Mouse (Mus musculus): ENCODE measurements around the gene Gm4756. TPM values are rescaled to one million over a fixed set of nuclear protein-coding genes. Genes with fewer than 3 reads are reported as not detected.
"Not testable (repeated sequence)": the region's sequence is repeated elsewhere in the genome, so short reads cannot be mapped to it uniquely, and the experiment has no call there.

The Gm4756 gene
- total RNA-seq, 4 experiments from 2014 or later: not detected

DNA sequence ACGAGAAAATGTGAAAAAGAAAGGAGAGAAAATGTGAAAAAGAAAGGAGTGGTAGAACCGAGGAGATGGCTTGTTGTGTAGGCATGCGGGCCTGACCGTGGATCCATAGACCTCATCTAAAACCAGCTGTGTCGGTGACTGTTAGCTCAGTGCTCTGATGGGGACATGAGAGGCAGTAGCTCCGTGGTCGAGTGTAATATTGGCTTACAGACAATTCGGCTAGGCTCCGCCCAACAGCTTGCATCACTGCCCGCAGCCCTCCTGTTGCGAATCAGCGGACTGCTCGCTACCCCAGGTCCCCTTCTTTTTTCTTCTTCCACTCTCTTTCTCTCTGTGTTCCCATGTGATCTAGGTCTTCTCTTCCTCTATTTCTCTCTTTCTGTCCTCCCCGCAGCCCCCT, 540 bp downstream of the Gm4756 start:
- no peak for DNase-seq

DNA sequence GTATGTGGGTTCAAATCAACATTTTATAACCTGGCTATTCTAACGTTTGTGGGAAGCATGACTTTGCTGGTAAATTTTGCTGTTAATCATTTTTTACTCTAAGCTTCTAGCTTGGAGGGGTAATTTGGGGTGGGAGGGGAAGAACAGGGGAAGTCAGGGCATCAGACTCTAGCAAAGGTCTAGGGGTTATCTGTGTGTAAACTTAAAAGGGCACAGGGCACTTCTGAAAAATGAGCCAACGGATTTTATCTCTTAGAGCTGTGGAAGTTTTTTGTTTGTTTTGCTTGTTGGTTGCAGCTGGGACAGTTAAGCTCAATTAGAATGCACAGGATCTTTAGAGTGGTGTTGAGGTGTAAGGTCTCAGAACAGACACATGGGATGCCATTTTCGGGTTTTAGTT, 11.4 kb downstream of the Gm4756 start:
- no peak for DNase-seq

DNA sequence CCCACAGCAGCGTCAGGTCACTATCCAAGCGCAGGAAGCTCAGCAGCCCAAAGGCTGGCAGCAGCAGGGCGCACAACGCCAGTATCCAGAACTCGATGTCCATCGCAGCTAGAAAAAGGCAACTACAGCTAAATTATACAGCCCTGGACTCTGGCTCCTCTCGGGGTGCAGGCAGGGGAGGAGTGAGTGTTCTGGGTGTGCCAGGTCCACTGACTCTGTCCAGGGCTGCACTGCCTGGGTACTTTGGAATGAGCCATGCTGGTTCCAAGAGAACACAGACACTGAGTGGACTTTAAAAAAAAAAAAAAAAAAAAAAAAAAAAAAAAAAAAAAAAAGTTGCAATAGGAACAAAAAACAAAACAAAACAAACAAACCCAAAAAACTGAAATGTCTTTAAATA, 20.7 kb downstream of the Gm4756 start:
- no peak for DNase-seq

DNA sequence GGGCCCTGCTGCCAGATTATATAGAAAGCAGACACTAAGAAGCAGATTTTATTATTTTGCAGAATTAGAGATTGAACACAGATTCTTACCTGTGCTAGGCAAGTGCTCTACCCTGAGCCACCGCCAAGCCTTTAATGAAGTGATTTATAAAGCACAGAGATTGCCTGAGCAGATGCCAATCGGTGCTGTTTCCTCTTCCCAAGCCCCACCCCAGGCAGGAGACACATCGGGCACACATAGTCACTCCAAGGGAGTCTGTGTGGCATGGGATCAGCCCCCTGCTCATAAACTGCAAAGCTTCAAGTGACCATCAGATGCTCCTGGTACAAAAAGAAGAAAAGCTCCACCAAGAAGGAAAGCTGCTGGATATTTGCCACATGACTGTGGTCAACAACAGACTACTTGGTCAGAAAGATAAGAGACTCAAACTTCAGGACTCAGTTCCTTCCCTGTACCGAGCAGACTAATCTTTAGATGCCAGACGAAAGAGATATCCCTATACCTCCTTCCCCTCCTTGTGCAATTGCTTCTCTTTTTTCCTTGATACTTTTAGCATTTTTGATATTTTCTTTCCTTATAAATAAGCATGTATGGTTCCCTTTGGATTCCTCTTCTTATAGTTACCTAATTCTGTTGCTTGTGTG, 26.5 kb downstream of the Gm4756 start:
- DNase-seq: no peak

DNA sequence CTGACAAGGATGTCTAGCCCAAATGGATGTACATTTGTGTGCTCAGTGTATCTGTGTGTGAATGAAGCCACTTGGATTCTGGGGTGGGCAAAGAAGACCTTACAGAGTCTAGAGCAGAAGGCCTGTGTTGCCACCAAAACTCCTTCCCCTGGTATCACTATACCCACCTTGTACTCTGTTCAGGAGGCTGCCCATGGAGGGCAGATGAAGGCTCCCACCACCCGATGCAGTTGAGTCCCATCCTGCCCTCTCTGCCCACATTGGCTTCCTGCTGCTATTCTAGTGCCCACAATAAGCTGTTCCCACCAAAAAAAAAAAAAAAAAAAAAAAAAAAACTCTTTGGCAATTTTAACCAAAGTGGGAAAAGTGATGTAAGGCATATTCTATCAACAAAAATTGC, 28.0 kb downstream of the Gm4756 start:
- DNase-seq: no peak

DNA sequence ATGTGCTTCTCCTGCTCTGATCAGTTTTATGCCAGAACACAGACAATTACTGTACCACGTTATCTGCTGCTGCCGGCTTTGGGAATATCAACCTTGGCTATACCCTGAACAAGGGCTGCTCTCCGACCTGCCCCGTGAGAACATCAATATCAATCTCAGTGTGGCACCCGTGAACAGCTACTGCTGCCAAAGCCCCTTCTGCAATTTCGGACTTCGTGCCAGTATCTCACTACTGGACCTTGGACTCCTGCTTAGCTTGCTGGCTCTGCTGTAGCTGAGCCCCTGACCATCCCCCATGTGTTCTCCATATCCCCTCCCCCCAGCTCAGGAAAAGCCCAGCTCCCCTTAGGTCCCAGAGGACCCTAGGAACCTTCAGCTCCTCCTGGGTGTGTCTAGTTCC, 28.6 kb downstream of the Gm4756 start:
- no peak for DNase-seq

DNA sequence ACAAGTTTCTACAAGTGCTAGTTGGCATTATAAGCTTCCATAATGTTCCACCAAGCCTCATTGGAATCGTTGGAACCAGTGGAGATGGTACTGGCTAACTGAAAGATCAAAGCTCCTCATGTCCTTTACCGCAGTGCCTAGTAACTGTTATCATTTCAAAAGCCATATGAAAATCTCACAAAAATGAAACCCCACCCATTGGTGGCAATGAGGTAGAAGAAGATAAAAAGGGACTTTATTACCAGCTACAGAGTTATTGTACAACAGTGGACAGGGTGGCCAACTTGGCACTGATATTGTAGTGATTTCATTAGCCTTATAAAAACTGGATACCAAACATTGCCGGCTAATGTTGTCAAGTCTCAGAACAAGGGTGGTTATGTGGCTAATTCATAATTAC, 37.4 kb downstream of the Gm4756 start:
- DNase-seq: no peak

DNA sequence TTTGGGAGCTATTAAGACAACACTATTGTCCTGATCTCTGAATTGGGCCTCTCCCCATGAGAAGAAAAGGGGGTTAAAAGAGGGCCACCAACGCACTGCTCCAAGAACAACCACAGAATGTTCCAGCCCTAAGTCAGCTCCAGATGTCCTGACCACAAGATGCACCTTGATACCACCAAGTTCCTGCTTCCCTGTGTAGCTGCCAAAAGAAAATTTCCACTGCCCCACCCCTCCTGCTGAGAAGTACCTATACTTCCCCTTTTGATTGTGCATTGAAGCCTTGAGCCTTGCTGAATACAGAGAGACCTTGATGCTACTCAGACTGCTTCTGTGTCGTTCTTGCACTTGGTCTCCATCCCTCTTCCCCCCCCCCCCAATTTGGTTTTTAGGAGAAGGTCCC, 50.7 kb downstream of the Gm4756 start:
- DNase-seq: not testable (repeated sequence)

DNA sequence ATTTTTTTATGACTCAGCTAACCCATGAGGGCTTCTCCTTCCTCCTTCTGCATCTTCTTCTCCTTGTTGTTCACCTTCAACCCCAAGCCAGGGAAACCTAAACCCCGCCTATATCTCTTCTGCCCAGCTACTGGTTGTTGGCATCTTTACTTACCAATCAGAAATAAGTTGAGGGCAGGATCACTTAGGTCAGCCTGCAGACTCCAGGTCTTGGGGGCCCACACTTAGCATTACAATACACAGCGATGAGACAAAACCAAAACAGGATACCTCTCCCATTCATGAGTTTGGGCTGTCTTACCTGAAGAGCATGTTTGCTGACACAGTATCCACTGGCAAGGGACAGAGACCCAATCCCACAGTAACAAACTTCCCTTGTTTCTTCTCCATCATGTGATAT, 55.5 kb downstream of the Gm4756 start:
- no peak for DNase-seq

DNA sequence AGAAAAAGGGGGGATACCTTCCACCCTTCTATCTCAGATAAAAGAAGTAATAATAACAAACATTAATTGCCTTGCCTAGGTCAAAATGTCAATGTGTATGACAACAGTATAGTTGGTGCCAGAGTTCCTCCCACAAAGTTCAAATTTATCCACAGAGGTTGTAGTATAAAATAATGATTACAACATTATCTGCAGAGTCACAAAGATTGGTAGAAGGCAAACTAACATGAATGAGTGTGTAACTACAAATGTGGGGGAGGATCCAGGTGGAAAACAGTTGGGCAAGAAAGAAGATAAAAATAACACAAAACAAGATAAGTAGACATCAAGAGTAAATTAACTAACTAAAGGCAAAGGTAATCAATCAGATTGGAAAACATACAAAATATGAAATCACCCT, 56.5 kb downstream of the Gm4756 start:
- DNase-seq: no peak

DNA sequence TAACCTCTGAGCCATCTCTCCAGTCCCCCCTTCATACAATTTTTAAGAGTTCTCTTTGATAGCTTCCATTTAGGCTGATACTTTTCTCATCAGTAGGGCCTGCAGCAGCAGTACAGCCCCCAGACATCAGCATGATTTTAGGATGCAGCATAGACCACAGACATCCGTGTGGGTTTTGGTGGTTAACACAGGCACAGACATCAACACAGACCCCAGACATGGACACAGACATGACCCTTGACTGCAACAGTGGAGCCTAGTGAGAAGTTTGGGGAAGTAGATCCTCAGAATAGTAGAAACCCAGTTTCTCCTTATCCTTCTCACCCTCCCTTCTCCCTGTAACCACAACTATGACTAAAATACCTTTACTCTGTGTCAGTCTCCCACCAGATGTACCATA, 64.1 kb downstream of the Gm4756 start:
- DNase-seq: no peak

DNA sequence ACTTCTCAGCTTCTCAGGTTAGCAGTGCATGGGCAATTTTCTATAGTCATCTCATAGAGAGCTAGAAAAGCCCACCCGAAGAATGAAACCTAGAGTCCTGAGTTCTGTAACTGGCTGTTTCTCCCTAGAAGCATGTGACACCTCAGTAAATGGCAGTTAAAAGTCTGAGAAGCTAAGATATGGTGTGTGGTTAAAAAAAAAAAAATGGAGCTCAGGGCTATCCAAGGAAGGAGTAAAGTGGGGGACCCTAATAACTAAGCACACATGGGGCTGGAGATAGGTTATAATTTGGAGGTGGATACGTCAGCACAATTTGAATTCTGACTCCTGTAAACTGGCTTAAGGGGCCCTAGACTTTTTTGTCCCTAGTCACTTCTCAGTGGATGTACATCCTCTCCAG, 66.4 kb downstream of the Gm4756 start:
- DNase-seq: no peak

DNA sequence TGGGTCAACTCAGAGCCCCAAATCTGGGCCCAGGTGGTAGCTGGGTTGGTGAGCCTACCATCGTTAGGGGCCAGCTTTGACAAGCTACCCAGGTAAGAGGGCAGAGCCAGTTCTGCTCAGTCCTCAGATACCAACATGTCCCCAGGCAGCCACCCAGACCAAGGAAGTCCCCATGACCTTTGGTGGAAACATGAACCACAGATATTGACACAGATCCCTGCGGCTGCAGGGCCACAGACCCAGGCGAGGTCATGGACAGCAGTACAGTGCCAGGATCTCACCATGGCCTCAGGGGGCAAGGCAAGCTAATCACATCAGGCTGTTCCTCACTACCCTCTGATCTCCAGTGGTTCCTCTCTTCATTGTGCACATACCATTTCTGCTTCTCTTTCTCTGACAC, 67.4 kb downstream of the Gm4756 start:
- DNase-seq: peak; percentile 8

DNA sequence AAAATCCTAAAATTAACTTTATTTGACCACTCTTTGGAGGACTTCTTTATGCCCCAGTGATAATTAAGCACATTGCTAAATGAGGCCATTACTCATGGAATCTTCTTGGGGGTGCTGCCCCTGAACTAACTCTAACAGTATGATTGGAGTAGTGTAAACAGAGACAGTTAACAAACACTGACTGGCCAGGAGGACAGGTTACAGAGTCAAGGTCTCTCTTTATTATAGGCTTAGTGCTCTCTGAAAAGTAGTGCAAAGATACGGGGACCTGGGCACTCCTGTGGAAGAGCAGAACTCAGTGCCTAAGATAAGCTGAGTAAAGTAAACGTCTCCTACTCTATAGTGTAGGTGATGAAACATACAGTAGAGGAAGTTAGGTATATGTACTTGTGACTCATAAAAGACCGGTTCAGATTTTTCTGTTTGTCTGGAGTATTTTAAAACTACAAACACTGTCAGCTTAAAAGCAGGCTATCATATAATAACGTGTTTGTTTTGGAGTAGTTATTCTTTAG, 85.1 kb downstream of the Gm4756 start:
- no peak for DNase-seq

DNA sequence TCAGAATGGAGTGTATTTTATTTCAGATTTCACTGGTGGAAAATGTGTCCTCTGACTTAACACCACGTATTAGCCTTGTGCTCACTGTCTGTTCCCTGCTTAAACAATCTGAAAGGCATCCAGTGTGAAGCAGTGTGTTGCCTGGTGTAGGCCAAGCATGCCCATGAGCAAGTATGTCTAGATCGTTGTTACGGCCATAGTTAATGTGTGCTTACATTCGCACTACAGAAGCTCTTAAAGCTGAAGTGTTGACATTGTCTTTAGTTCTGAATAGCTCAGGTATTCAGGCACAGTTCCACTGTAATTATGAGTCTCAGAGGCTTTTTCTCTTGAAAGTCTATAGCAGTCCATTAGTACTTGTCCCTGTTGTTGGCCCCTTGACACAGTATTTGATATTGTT, 95.1 kb downstream of the Gm4756 start:
- no peak for DNase-seq

DNA sequence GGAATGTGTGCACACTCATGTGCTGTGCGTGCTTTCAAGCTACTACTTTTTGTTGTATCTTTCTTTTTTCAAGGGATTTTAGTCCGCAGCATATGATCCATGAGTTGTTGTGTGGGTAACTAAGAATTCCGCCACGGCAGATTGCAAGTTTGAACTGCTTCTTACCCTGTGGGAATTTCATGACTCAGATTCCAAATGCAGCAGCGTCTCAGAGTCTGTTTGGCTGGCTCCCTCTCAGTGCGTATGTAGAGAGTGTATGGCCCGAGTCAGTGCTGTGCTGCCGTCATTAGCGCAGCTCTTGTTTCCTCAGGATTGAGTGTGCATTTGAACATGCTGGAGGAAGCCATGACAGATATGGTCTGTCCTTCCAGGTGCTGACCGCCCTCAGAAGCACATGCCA, 110.9 kb downstream of the Gm4756 start:
- DNase-seq: no peak

DNA sequence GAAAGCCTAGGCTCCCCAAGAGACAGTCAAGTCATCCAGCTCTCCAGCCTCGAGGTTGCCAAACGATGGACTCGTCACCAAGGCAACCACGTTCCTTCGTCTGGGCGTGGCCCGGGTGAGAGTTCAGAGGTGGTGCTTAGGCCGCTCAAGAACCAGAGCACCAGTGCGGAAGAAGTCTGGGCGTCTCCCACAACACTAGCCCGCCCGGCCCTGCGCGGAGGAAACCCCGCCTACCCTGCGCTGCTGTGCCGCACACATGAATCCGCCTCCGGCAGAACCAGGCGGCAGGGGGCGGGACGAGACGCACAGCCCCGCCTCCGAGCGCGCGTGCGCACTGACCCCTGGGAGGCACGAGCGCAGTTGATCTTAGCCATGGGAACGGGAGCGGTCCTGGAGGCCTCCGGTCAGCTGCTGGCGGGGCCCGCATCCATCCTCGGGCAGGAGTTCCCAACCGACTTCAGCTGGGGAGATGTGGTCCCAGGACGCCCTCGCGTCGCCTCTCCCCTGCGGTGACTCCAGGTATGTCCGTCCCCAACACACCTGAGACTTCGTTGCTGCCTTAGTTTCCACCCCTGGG, 113.4 kb downstream of the Gm4756 start, which contains the start of gene Pcnx4:
TSS of gene Pcnx4 (plus strand) at position 363 of the 577 bp plus-strand sequence.
- peak; percentile 96 for DNase-seq

DNA sequence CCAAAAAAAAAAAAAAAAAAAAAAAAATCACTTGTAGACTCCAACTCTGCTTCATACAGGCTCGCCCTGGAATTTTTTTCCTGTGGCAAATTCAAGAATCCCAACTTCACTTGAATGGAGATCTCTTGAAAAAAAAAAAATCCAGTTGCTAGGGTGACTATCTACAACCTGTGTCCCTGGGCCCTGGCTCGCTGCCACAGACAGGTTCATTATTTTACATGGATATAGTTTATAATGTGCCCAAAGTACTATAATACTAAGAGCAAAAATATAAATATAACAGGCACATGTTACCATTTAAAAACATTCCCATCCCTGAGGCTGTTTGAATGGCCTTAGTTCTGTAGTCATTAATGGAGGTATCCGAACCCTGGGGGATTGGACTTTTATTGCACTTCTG, 113.9 kb downstream of the Gm4756 start:
- no peak for DNase-seq

DNA sequence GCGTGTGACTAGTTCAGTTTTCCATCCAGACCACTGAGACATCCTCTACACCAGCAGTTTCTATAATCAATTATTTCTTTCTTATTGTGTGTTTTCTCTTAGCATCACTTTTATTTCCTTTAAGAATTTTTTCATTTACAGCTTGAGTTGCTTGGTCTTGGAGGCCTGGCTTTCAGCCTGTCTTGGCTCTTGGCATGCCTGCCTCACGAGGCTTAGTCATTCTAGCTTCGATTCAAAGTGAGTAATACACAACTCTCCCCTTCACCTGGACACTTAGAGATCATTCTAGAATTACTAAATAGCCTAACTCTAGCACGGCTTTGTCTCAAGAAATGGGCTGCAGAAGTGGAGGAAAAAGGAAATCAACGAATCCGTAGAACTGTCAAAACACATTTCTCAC, 115.5 kb downstream of the Gm4756 start:
- no peak for DNase-seq

DNA sequence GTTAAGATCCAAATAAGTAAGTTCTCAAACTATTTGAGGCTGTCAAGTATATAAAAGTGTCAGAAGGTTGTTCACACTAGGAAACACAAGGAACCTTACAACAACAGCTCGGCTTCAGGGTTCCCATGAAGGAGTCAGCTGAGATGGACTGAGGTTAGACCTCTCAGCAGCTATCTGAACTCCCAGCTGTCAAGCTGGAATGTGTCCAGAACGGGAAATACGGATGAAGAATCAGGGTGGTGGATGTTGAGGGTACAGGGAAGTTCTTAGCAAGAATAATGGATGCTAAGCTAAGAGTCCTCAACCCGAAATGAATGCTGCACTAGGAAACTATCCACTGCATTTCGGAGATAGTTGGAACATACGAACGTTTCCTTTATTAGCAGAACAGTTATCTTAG, 117.2 kb downstream of the Gm4756 start:
- no peak for DNase-seq

Measured in adrenal gland, adult 8-10 months (tissue).